Mouse (Mus musculus): ENCODE results near the gene 2900026A02Rik.

- TF ChIP-seq CTCF (IDR thresholded peaks at IDR 0.05; ENCODE audit: low read depth, low read length) = no peak
- no peak for TF ChIP-seq POLR2A (IDR thresholded peaks at IDR 0.05; ENCODE audit: extremely low read depth, insufficient read depth, low read length)
These were observed 112.8 kb downstream of the 2900026A02Rik start for GRCm38 (mm10) chr5:113108165-113108764.
